Mouse (Mus musculus): Measurements from ENCODE around the gene Mcm3.

DNA sequence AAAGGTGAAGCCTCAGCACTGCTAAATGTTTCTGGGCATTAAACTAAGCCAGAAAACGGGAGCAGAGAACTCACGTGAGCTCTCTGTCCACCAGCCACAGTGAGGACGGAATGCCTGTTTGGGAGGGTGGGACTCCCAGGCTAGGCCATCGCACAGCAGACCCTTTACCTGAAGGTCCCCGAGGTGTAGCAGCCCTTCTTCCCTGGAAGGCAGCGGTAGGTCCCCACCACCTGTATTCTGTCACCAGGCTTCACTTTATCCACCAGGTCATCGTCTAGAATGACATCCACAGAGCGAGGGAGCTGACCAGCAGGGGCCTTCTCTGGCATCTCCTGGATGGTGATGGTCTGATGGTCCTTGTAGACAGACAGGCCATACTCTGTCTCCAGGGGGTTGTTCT is 5.6 kb downstream of the Mcm3 start:
- TF ChIP-seq CTCF (IDR thresholded peaks at IDR 0.05; ENCODE audit: borderline replicate concordance, insufficient read depth, low read length) (no peak), POLR2A (IDR thresholded peaks at IDR 0.05; ENCODE audit: low read depth, low read length) (no peak)

All from embryonic fibroblast, embryonic 13.5 days (primary cell).